ENCODE assay signal across 19 mouse cellular contexts in genomic region chr4:48034287-48034686, GRCm38 (mm10). TPM values are rescaled to one million over a fixed set of nuclear protein-coding genes. Genes with fewer than 3 reads are reported as not detected.
"Had no signal": no experiment of that assay in that cellular context is flagged by ENCODE, and none has a peak within 500 bp of the region (broad histone marks: within the 10 kb centered on the region; RNA-seq: fewer than 3 reads in every experiment).

No protein-coding gene starts in this region.

- H3K9me3 ChIP-seq: kidney, embryonic 15.5 days; liver, embryonic 13.5 days; midbrain, embryonic 12.5 days; stomach, embryonic 15.5 days had no signal

- H3K9ac ChIP-seq: kidney, embryonic 15.5 days; liver, embryonic 13.5 days; midbrain, embryonic 12.5 days; stomach, embryonic 15.5 days had no signal

- ATAC-seq: midbrain, embryonic 16.5 days had no signal

- H3K27me3 ChIP-seq: kidney, embryonic 15.5 days; liver, embryonic 13.5 days; stomach, embryonic 15.5 days had no signal

- H3K4me1 ChIP-seq: kidney, embryonic 15.5 days; liver, embryonic 13.5 days; midbrain, embryonic 12.5 days; stomach, embryonic 15.5 days had no signal

- H3K4me3 ChIP-seq: kidney, embryonic 15.5 days; liver, embryonic 13.5 days; midbrain, embryonic 12.5 days; myocyte; stomach, embryonic 15.5 days had no signal

- H3K36me3 ChIP-seq: kidney, embryonic 15.5 days; liver, embryonic 13.5 days; midbrain, embryonic 12.5 days; stomach, embryonic 15.5 days had no signal

- H3K4me2 ChIP-seq: kidney, embryonic 15.5 days; liver, embryonic 13.5 days; midbrain, embryonic 12.5 days; stomach, embryonic 15.5 days had no signal

- DNase-seq: kidney, adult 8-10 months; kidney, postnatal 14 days; kidney, postnatal 4 days; liver, embryonic 13.5 days; lung, adult 2 months; lung, postnatal 14 days; lung, postnatal 4 days; right cerebral cortex, adult 18-20 months; right cerebral cortex, postnatal 14 days; right cerebral cortex, postnatal 4 days; spleen, adult 18-20 months; thymus, postnatal 4 days had no signal

- H3K27ac ChIP-seq: kidney, embryonic 15.5 days; liver, embryonic 13.5 days; midbrain, embryonic 12.5 days; stomach, embryonic 15.5 days had no signal

RNA-seq across cellular contexts. Expression of gene Nr4a3, which starts 10.7 kb away (rescaled TPM):
- polyA plus RNA-seq: liver, adult 2 months; liver, embryonic 13.5 days; liver, embryonic 16.5 days had no signal
